Mouse (Mus musculus) olfactory bulb, adult 2 months (tissue): ENCODE measurements around the gene Cib2.

Experiments
- CTCF ChIP-seq: fragments of 200-500 bp; IDR thresholded peaks from 2 replicates; pipeline ENCODE4 v1.5.1; 2012; ENCODE audit warnings: low read depth, mild to moderate bottlenecking, low read length, moderate library complexity; ENCODE audit not compliant: insufficient read depth
- POLR2A ChIP-seq: fragments of 200-500 bp; IDR thresholded peaks from 2 replicates; pipeline ENCODE4 v1.6.1; 2012; ENCODE audit warnings: mild to moderate bottlenecking, low read depth, low read length, moderate library complexity; ENCODE audit not compliant: insufficient read depth

DNA sequence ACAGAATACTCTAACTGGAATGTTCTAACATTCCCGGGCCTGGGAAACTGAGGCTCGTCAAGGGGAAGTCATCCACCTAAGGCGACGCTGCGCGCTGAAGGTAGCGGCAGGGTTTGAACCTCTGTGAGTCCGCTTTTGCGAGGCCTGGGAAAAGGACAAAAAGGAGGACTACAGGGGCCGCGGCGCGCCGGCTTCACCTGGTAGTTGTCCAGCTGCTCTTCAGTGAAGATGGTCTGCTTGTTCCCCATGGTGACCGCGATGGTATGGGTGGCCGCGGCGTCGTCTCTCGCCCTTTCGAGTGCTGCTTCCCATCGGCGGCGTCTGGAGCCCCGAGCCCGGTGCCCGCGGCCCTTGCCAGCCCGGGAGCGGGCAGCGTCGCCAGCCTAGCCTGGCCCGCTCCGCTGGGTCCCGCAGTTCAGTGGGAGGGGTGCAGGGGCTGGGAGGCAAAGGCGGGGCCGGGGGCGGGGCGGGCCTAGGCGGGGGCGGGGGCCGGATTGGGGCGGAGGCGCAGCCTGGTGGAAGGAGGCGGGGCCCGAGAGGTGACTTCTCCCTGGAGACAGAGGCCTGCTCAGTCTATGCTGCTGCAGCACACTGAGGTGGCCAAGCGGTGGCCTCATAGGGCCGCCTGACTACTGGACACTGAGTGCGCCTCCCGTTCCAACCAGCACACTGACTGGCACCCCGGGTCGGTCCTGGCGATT, at the start of gene Cib2:
- TF ChIP-seq CTCF: no peak
- no peak; the same call in 1 of the 2 replicates for TF ChIP-seq POLR2A
